Mouse (Mus musculus): Measurements from ENCODE around the gene Dnajc7.
"Not testable (repeated sequence)": the region's sequence is repeated elsewhere in the genome, so short reads cannot be mapped to it uniquely, and the experiment has no call there.

Gene Dnajc7

DNA sequence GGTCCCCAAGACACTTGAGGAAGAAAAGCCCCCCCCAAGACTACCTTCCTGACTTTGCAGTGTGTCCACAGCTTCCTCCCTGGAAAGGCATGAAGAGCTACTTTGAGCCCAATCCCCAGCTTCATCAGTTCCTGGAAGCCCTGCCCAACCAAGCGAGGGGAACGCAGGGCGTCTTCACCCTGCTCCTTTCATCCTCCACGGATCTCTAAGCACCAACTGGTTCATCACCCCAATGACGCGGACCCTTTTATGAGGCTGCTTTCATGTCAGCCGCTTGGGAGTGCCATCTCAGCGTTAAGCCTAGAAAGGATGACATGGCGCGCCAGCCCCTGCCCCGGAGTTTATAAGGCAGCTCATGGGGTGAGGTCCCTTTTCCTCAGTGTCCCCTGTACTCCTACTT is at the start of gene Dnajc7:
Gene Dnajc7, minus strand, starts transcription at position 187 of the 400 bp plus-strand sequence.
- no peak for DNase-seq

DNA sequence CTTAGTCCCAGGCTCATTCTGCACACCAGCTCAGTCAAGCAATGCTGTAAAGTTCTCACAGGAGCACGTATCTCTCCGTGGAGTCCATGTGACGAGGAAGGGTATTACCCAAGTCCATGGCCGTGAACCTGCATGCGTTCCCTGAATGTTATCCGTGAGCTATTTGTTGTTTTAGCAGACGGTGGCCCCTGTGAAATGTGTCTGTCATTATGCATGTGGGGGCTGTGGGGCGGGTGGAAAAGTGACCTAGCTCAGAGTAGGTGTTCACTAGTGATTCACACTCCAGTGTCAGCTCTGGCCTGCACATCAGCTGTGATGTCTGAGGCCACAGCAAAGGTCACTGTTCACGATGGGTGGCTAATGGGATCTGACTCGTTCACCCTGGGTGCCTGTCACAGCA is 39.8 kb upstream of the Dnajc7 start:
- DNase-seq, result no peak

DNA sequence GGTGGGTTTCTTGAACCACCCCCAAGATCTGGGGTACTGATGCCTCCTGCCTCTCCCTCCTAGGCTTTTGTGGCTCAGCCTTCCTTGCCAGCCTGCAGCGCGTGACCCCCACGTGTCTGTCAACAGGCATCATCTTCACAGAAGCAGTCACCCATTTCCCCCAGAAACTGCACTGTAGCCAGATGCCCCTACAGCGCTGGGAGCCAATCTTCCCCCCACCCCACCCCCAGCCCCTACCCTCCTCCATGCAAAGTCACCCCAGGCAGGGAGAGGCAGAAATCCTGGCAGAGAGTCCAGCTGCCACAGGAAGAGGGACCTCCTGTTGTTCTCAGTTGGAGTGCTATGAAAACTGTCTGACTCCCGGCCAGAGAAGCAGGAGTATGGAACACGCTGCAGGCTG is 36.5 kb upstream of the Dnajc7 start:
- no peak for DNase-seq

DNA sequence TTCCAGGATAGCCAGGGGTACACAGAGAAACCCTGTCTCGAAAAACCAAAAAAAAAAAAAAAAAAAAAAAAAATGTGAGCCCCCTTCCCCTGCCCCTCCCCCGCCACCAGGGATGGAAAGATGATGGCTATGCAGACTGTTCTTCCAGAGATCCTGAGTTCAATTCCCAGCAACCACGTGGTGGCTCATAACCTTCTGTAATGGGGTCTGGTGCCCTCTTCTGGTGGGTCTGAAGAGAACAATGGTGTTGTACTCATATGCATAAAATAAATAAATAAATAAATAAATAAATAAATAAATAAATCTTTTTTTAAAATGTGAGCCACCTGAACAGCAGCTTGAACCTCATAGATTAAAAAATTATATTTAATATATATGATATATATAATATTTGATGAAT is 35.6 kb upstream of the Dnajc7 start:
- DNase-seq, result not testable (repeated sequence)

DNA sequence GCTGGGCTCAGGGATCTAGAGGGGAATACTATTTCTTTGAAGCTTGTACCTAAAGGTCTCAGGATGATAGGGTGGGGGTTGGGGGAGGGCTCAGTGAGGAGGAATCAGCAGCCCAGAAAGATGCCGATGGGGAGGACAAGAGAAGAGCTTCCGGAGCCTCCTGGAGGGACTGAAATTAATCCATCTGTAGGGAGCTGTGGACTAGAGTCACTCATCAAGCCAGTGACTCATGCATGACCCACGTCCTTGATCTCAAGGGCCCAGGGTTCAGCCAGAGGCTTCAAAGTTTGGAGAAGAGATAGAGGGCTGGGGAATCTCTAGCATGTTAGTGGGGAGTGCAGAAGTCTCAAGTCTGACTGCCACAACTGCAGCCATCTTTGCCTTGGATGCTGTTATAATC is 31.8 kb upstream of the Dnajc7 start:
- no peak for DNase-seq

DNA sequence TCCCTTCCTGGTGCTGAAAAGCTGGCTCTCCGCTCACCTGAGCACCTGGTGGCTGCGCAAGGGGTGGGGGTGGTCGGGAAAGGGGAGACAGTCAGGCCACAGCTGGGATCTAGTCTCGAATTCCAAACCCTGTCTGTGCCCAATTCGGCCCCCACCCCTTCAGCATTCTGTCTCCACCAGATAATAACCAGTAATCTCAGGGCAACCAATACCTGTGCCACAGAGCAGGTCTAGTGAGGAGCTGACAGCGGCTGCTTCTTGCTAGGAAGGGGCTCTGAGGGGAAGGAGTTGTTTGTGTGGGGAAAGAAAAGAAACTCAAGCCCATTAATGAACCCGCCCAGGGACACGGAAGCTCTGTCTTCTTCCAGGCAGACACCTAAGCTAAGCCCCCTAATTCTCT is 31.2 kb upstream of the Dnajc7 start:
- DNase-seq, result no peak

DNA sequence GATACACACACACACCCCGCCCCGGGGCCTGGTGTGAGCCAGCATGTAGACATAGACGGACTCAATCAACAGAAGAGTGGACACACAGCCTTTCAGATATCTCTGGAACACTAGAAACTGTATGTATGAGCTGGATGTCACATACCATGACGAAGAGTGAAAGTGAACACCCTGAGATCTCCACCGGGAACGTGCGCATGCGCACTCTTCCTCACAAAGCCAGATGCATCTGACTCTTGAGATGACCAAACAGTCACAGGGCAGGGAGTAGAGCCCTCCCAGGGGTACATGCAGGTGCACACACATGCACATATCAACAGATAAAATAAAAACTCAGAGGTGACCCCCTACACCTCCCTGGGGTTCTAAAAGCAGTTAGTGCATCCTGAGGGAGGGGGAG is 28.4 kb upstream of the Dnajc7 start:
- DNase-seq, result no peak

DNA sequence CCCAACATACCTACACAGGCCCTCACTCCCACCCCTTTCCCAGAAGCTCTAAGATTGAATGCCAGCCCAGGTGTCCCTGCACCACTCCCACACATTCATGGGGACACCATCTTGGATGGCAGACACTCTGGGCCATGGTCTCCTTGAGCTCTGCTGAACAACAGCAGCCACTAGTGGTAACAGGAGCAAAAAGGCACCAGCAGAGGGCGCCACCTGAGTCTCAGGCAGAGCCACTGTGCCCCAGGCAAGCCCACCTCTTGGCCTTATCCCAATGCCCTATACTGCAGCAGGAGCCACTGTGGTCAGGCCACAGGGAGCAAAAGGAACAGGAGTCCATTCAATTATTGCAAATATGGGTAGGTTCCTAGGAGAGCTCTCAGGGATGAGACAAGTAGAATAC is 26.3 kb upstream of the Dnajc7 start:
- no peak for DNase-seq

DNA sequence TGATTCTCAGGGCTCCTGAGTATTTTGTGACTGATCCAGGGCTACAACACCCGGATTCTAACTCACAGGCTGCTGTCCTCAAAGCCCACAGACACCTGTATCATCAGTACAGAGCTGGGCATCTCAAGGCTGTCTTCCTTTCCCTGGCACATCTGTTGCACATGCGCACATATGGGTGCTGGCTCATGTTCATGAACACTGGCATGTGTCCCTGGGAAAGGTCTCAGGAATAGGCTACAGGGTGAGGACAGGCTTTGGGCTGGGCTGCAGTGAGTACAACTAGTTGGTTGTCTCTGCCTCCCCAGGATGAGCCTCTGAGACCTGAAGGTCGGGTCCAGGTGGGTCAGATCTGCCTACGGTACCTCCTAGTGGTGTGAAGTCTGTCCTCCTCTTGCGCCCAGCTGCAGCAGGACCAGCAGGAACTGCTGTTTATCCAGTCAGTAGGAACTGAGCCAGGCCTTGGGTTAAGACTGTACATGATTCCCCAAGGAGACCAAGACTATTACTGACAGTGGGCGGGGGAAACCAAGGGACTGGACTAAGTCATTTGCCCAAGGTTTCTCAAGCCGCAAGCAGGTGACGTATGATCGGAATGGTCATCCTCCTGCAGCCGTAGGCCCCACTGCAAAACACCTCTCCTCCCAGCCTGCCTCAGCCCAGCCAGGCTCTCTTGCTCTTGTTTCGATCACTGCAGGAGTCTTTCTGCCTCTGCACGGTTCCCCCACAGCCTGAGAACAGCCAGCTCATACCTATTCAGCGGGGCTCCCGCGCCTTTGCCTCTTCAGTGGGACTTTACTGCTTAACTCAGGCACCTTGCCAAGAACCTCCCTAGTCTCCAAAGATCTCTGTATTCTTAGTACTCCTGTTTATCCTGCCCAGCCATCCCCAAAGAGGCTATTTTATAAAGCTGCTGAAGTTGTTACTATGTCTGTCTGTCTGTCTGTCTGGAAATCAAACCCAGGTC is 23.9 kb upstream of the Dnajc7 start:
- peak; percentile 47 for DNase-seq

DNA sequence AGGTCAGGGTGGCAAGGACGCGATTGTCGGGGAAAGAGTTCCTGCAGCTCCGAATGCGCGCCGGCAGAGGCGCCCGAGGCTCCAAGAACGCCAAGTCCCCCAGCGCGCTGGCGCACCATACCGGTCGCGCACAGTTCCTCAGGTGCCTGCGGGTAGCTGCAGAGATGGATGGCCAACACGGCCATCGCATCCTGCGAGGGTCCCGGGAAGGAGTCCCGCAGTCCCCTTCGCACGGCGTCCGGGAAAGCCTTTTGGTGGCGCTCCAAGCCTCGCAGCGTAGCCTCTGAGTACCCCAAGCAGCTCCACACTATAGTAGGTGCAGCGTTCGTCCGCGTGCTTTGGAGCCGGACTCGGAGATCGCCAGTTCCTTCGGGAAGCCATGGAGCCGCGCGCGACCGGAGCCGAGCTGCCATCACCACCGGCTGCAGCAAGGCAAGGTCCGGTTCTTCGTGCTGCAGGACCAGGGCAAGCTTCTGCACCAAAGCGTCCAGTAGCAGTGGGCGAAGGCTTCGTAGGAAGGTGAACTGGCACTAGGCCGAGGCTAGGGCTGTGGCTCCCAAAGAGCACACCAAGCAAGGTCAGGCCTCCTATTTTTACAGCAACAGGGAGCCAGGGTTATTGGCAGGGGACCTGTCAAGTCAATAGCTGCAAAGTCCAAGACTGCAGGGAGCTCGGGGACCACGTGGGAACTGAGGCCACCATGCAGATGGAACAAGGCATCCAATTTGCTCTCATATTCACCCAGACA is 20.4 kb upstream of the Dnajc7 start:
- DNase-seq, result peak; percentile 66

DNA sequence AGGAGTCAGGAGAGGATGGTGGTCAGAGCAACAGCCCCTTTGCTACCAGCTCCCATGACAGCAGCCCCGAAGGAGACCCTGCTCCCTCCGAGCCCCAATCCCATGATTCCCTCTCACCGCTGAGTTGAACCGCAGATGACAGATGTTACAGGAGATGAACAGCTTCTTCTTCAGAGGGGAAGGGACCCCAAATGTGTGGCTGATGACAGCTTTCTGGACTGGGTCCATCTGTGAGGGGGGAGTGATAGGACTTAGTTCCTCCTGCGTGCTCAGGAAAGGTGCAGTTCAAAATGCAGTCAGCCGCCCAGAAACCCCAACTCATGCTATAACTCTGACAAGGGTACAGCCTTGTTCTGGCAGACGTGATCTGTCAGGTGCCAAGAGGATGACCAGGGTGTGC is 14.6 kb upstream of the Dnajc7 start:
- DNase-seq, result no peak

DNA sequence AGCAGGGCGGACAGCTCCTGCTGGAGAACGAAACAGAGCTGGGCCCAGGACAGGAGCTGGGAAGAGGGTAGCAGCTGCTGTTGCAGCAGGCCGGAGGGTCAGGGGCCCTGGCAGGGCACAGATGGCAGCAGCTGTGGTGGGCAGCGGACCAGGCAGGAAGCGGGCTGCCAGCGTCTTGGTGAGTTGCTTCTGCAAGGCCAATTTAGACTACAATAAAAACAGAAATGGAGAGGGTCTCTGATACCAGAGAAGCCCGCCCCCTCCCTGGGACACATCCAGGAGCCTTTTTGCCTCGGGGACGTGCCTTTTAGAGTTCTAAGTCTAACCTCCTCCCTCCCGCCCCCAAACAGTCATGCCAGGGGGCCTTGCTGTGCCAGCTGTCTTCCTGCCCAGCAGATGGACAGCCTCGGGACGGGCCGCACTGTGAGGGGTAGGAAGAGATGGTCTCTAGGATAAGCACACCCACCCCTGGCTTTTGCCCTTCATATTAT is 8.9 kb upstream of the Dnajc7 start:
- DNase-seq, result no peak

DNA sequence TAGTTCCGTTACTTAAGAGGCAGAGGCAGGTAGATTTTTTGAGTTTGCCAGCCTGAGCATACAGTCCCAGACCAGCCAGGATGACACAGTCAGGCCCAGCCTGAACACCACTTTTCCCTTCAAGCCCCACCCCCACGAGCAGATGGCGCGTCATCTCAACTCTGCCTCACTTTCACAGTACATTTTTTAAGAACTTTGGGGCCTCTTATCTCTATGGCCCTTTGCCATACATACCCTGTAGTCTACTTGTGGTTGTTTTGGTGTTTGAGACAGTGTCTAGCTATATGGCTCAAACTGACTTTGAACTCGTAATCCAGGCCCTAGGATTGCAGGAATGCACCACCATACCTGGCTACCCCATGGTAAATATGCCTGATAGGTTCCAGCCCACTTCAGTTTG is 8.1 kb upstream of the Dnajc7 start:
- no peak for DNase-seq

DNA sequence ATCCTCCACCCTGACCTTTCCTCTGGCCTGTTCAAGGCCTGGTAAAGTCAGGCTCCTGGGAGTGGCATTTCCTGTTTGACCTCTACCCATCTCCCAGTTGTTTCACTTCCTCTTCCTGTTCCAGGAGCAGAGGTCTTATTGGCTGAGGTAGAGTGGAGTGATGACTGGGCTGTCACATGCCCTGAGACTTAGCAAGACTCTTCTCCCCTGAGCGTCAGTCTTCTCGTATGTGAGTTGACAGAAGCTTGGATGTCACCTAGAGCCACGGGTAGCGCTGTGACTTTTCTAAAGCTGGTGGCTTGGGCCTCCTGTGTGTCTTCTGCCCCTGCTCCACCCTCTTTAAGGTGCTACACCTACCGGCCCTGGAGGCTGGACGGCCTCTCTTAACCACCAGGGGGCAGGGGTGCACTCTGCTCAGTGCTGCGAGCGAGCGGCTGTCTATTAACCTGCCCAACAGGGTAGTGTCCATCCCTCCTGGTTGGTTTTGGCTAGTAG is 6.8 kb upstream of the Dnajc7 start:
- peak; percentile 55 for DNase-seq

DNA sequence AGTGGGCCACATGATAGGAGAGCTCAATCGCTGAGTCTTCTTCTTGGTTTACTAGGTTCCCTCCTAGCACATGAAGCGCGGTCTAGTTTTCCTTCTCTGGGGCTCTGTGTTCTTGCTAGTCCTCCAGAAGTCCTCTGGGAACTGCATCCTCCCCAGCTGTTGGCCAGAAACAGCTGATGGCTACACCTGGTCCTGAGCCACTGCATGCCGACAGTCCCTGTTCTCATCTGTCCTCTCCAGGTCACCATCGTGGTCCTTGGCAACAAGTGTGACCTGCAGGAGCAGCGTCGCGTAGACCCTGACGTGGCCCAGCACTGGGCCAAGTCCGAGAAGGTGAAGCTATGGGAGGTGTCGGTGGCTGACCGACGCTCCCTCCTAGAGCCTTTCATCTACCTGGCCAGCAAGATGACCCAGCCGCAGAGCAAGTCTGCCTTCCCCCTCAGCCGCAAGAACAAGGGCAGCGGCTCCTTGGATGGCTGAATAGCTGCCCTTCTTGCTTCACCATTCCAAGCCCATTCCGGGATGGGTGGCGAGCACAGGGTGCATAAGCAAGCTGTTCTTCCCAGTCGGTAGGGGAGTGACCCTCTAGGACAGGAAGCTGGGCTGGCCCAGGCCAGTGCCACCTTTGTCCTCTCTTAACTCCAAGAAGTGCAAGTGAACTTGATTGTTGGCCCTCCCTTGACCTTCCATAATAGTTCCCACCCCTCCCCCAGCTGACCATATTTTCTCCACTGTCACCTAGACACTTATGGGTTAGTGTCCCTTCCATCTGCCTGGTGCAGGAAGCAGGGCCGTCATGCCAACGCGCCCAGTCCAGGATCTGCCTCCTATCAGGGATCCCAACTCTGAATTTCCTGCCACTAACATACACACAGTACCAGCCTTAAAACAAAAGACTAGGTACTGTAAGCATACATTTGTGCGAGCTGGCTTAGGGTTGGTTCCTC is 6.1 kb upstream of the Dnajc7 start:
- DNase-seq, result no peak

DNA sequence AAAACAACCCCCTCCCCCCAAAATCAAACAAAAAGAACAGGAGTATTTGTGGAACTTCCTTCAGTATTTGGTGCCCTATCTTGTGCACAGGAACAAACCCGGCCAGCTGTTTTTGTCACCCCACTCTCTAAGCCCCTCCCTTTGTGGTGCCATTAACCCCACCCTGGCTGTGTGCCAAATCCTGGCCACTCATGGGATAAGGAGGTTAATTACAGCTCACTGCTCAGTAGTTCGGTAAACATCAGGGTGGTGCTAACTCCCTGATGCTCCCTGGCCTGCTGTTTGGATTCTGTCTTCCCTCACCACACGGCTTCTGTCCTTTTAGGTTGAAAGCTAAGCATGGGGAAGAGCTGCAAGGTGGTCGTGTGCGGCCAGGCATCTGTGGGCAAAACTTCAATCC is 3.9 kb upstream of the Dnajc7 start:
- DNase-seq, result no peak

DNA sequence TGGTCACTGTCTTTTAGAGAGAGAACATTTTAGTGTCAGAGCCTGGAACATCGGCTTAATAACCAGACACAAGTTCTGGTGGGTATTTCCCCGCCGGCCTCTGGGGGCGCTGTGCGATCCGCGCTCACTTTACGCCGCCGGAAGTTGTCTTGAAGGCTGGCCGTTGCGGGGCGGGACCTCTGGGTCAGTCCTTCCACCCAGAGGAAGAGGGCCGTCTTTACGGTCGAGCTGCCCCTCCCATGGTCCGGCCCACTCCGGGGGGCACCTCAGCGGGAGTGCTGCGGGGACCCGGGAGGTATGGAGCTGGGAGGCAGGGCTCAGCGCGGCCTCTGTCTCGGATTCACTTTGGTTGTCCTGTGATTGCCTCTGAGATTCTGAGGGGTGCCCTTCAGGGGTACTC is 2.7 kb upstream of the Dnajc7 start:
- peak; percentile 96 for DNase-seq

DNA sequence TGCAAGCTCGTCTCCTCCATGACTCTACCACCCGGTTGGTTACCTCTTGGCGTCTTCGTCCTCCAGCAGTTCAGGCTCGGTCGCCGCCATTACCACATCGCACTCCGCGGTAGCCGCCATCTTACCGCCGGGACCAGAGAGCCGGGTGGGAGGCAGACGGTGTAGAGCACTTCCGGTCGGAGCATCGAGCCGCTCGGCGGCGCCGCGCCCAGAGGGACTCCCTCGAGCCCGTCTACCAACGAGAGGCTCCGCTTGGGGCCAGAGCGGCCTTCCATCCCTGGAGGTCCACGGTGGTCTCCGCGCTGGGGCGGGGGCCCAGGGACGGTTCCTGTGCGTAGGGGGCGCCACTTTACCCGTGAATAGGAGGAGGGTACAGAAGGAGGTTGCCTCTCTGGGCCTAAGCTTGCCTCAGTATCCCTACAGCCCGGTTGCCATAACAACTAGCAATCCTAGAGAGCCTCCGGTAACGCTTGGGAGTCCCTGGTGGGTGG is 438 bp downstream of the Dnajc7 start:
- peak; percentile 97 for DNase-seq

DNA sequence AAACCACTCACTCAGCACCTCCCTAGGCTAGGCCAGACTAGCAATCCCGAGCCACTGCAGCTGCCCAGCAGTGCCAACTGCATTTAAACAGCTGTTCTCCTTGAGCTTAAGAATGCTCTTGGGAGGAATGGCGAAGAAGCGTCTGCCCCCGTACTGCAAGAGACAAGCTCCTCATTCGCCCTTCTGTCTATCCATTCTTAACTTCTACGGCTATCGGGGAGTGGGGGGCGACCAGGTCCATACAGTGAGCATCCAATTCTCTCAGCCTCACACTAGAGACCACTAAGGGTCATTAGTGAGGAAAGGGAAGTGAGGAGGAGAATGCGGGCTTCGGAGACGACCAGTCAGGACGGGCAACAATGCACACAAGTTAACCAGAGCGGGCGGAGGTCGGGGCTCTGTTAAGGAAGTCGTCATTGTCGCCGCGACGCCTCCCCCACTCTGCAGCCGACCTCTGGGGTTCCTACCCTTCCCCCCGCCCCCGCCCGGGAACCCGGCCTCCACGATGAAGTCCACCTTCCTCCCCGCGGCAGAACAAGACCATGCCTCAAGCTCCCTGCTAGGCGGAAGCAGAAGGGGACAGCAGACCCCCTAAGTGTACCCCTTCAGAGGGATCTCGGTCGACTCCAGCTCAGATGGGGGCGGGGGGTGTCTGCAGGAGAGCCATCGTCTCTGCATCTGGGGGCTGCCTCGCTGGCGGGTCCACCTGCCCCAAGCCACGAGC is 1.0 kb downstream of the Dnajc7 start, which contains the start of gene Nkiras2:
Gene Nkiras2, plus strand, starts transcription at position 484 of the 724 bp plus-strand sequence.
- no peak for DNase-seq

DNA sequence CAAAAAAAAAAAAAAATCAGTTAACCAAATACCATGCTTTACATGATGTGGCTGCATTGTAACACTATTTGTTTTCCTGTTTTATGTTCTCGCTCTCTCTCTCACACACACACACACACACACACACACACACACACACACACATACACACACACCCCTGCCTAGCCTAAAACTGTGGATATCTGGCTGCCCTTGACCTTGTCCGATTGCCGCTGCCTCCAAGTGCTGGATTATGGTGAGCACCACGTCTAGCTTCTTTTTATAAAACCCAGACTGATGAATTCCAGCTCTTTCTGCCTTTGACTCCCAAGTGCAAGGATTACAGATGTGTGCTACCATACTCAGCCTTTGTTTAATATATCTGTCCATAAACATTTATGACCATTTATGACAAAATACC is 2.5 kb downstream of the Dnajc7 start:
- no peak for DNase-seq

DNA sequence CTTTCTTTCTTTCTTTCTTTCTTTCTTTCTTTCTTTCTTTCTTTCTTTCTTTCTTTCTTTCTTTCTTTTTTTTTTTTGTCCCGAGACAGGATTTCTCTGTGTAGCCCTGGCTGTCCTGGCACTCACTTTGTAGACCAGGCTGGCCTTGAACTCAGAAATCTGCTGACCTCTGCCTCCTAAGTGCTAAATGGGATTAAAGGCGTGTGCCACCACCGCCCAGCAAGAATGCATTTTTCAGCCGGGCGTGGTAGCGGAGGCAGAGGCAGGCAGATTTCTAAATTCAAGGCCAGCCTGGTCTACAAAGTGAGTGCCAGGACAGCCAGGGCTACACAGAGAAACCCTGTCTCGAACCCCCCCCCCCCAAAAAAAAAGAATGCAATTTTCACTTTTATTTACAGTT is 3.1 kb downstream of the Dnajc7 start:
- DNase-seq, result not testable (repeated sequence)

DNA sequence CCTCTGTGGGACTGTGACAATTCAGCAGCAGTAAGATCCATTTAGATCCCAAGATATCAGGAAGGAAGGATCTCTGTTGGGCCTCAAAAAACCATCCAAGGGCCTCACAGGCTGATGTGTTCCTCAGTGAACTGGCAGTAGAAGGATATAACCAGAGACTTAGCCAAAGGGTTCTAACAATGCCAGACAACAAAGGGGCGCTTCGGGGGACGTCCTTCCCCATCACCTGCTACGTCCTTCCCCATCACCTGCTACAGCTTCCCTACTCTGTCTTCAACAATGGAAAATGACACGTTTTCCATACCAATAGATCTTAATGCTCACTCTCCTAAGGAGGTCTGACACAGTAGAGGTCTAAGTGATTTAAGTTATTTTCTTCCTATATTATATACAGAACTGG is 3.6 kb downstream of the Dnajc7 start:
- no peak for DNase-seq
